Mouse (Mus musculus) CD8-positive naive resting alpha-beta T cell, adult 57 days (primary cell): ENCODE results near the gene Olfr998. TPM values are rescaled to one million over a fixed set of nuclear protein-coding genes. Genes with fewer than 3 reads are reported as not detected.

Experiments
- total RNA-seq: library from RNA; stranded (reverse); gene quantifications from one replicate; pipeline ENCODE4 v1.2.4, GENCODE M21; 2023

The Olfr998 gene
- total RNA-seq: not detected

DNA sequence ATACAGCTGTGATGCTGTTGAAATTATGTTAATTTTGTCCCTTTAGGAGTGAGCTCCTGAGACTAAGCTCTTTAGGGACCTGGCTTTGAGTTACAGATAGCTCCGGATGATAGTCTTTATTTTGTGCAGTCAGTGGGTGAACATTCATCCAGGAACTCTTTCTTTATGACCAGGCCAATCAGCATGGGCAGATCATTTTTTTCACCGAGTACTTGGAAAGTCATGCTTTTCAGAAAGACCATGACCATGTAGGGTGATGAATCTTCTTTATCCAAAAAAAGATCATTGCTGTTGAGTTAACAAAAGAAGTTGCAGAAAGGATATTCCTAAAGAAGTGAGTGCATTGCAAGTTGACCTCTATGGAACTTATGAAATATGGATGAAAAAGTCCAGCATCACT lies at the start of gene Olfr998:
Gene Olfr998, plus strand, starts transcription at position 301 of the 400 bp plus-strand sequence.

DNA sequence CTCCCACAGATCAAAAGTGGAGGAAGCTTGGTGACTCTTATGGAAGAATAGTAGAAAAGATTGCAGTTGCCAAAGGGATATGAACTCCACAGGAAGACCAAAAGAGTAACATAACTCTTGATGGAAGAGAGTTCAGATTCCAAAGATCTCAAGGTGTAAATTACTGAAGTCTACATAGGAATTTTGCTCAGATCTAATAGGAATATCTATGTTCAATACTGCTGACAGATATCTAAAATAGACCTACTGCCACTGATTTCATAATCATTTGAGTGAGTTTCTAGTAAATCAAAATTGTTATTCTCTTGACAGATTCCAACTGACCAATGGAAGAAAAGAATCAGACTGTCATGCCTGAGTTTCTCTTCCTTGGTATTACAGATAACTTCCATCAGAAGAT lies 9.8 kb upstream of the Olfr998 start, which contains the start of gene Olfr996:
Gene Olfr996, plus strand, starts transcription at position 301 of the 400 bp plus-strand sequence.

DNA sequence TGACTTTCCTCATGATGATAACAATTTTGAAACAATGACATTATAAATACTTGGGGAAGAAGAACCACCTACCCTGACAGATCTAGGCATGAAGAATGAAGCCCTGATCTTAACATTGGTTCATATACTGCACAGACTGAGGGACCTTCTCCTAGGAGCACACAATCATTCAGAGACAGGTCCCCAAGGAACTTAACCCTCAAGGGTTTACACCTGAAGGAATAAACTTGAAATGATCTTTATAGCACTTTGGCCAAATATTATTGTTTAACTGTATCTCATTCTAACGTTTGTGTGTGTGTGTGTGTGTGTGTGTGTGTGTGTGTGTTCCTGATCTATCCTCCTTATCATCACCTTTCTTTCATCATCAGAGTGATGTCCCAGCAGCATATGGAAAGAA lies 23.1 kb downstream of the Olfr998 start, which contains the start of gene Olfr1000:
Gene Olfr1000, minus strand, starts transcription at position 101 of the 400 bp plus-strand sequence.

Other genes with a start within 250 kb of the Olfr998 start
- gene Olfr987, start 249.6 kb upstream of the Olfr998 start, total RNA-seq: not detected
- gene Olfr988, start 225.7 kb upstream of the Olfr998 start, total RNA-seq: not detected
- not detected for gene Olfr992, start 179.5 kb upstream of the Olfr998 start, total RNA-seq
- gene Olfr993, start 174.1 kb upstream of the Olfr998 start, total RNA-seq: not detected
- not detected for gene Olfr994, start 152.5 kb upstream of the Olfr998 start, total RNA-seq
- not detected for gene Olfr995, start 145.3 kb upstream of the Olfr998 start, total RNA-seq
- not detected for gene 4833423E24Rik, start 69.9 kb upstream of the Olfr998 start, total RNA-seq
- gene Olfr996, start 9.7 kb upstream of the Olfr998 start, total RNA-seq: not detected
- gene Olfr1000, start 23.0 kb downstream of the Olfr998 start, total RNA-seq: not detected
- gene Olfr1002, start 61.8 kb downstream of the Olfr998 start, total RNA-seq: not detected
- gene Olfr154, start 75.5 kb downstream of the Olfr998 start, total RNA-seq: not detected
- gene Olfr1006, start 89.8 kb downstream of the Olfr998 start, total RNA-seq: not detected
- gene Olfr1008, start 100.5 kb downstream of the Olfr998 start, total RNA-seq: not detected
- gene Olfr1009, start 126.5 kb downstream of the Olfr998 start, total RNA-seq: not detected
- not detected for gene Olfr1012, start 173.8 kb downstream of the Olfr998 start, total RNA-seq
- gene Olfr1013, start 178.2 kb downstream of the Olfr998 start, total RNA-seq: not detected
- not detected for gene Olfr1014, start 183.8 kb downstream of the Olfr998 start, total RNA-seq
- gene Olfr1015, start 193.1 kb downstream of the Olfr998 start, total RNA-seq: not detected
- gene Olfr1016, start 213.6 kb downstream of the Olfr998 start, total RNA-seq: not detected
- not detected for gene Olfr1018, start 229.5 kb downstream of the Olfr998 start, total RNA-seq